Mouse (Mus musculus): ENCODE data around the gene Nudt3. TPM values are rescaled to one million over a fixed set of nuclear protein-coding genes. Genes with fewer than 3 reads are reported as not detected.

Nudt3 gene
- polyA plus RNA-seq, 1 experiment from 2014 or later, result 238 TPM

DNA sequence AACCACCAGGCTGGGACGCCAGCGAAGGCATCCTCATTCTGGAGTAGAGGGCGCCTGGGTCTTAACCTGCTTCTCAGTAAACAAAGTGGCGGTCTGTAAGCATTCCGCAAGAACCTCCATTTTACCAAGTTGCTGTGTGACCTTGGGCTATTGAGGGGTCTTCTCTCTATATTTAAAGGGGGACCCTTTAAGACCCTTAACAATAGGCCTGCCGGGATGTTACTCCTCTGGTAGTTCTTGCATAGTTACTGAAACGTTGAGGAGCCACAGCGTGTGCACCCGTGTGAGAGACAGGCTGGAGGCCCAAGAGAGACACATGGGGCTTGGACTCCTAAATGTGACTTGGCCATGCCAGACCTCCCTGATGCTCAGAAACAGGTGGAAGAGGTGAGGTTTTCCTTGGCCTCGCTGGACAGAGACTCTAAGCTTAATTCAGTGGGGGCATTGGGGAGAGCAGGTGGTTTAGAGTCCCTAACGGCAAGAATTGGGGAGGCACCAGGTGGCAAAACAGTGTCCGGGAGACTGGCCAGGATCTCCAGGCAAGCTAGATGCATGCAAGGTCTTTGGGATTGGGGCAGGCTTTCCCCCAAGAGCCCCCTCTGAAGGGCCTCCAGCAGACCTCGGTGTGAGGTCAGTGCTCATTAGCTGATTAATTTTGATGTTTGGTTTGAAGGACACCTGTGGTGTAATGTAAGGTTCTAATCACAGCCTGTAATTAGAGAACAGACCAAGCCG, 65.2 kb downstream of the Nudt3 start:
- H3K36me3 ChIP-seq, result peaks cover 3% of the 10 kb centered on the region
- H3K4me1 ChIP-seq (replicated peaks), result peaks cover 52% of the 10 kb centered on the region
- no peak for ATAC-seq (ENCODE audit: low read depth)
- H3K27me3 ChIP-seq, result peaks cover 12% of the 10 kb centered on the region
- H3K4me3 ChIP-seq, result peak overlapping the region; percentile 87
- no peaks in the 10 kb centered on the region for H3K9me3 ChIP-seq
- 4% methylated on average over 14 of the region's 14 CpGs for WGBS
- H3K27ac ChIP-seq (replicated peaks), result 0 out of 2 replicates have a peak overlapping the region, but pooled peaks have one; percentile 96
- peak overlapping the region; percentile 95 for H3K9ac ChIP-seq
- H3K4me2 ChIP-seq, result peak overlapping the region; percentile 84

GRCm38 (mm10) chr17:27557181-27557926, 65.9 kb downstream of the Nudt3 start:
- Histone ChIP-seq H3K27me3 (peaks cover 12% of the 10 kb centered on the region), H3K9ac (peak overlapping the region; percentile 95), H3K4me3 (peak overlapping the region; percentile 87), H3K27ac (replicated peaks) (peak overlapping the region; percentile 96), H3K4me1 (replicated peaks) (peaks cover 52% of the 10 kb centered on the region), H3K4me2 (peak overlapping the region; percentile 84), H3K9me3 (no peaks in the 10 kb centered on the region), H3K36me3 (peaks cover 3% of the 10 kb centered on the region)
- ATAC-seq (ENCODE audit: low read depth), result peak; percentile 48
- WGBS, result under 1% methylated on average over 56 of the region's 75 CpGs

DNA sequence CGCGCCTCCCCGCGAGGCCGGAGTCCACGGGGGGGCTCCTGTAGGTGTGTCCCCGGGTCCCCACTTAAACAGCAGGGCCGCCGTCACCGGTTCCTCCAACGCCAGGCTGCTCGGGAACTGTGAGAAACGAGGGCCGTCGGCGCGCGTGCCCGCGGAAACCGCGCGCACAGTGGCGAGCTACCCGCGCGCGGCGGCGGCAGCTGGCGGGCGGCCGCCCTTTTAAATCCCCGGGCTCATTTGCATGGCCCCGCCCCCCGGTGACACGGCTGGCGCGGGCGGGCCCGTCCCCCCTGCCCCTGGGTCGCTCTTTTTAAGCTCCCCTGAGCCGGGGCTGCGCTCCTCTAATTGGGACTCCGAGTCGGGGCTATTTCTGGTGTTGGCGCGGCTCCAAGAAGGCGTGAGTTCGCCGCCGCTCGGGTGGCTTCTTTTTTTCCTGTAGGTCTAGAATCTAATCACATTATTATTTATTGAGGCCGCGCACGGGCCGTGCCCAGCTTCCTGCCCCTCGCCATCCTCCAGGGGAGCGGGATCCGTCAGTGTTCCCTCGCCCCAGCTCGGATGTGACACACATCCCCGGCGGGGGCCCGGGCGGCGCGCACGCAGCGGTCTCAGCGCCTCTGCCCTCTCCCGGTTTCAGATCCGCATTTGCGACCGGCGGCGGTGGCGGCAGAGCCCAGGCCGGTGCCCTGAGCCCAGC, 66.8 kb downstream of the Nudt3 start, which contains the start of gene Hmga1:
TSS of gene Hmga1 (plus strand) at position 183 of the 697 bp plus-strand sequence.
- H3K36me3 ChIP-seq, result peaks cover 3% of the 10 kb centered on the region
- under 1% methylated on average over 79 of the region's 79 CpGs for WGBS
- peaks cover 12% of the 10 kb centered on the region for H3K27me3 ChIP-seq

GRCm38 (mm10) chr17:27555512-27556172, 67.7 kb downstream of the Nudt3 start:
- no peaks in the 10 kb centered on the region; the same call in 1 of the 2 replicates for H3K36me3 ChIP-seq
- H3K27me3 ChIP-seq, result peaks cover 12% of the 10 kb centered on the region
- peaks cover 44% of the 10 kb centered on the region for H3K4me1 ChIP-seq (replicated peaks)
- H3K9me3 ChIP-seq, result no peaks in the 10 kb centered on the region
- H3K9ac ChIP-seq, result peak overlapping the region; percentile 95
- 0 out of 2 replicates have a peak, but pooled peaks have one; percentile 4 for ATAC-seq (ENCODE audit: low read depth)
- peak overlapping the region; percentile 96 for H3K27ac ChIP-seq (replicated peaks)
- peak overlapping the region; percentile 84 for H3K4me2 ChIP-seq
- peak overlapping the region; percentile 87 for H3K4me3 ChIP-seq
- WGBS, result under 1% methylated on average over 42 of the region's 55 CpGs

More for the DNA sequence above, 66.8 kb downstream of the Nudt3 start, which contains the start of gene Hmga1:
- Histone ChIP-seq H3K4me2 (peak within 1 kb of the TSS; percentile 84), H3K27ac (replicated peaks) (peak within 1 kb of the TSS; percentile 96), H3K9me3 (no peaks in the 10 kb centered on the region), H3K9ac (peak within 1 kb of the TSS; percentile 95), H3K4me3 (peak within 1 kb of the TSS; percentile 87), H3K4me1 (replicated peaks) (peaks cover 44% of the 10 kb centered on the region)
- ATAC-seq (ENCODE audit: low read depth), result peak; percentile 79

GRCm38 (mm10) chr17:27555075-27555511, 68.2 kb downstream of the Nudt3 start:
- Histone ChIP-seq H3K4me1 (replicated peaks) (peaks cover 42% of the 10 kb centered on the region), H3K9me3 (no peaks in the 10 kb centered on the region), H3K9ac (peak overlapping the region; percentile 95), H3K27me3 (peaks cover 12% of the 10 kb centered on the region), H3K4me2 (peak overlapping the region; percentile 84), H3K27ac (replicated peaks) (peak overlapping the region; percentile 96), H3K4me3 (peak overlapping the region; percentile 87), H3K36me3 (no peaks in the 10 kb centered on the region)
- 2% methylated on average over 36 of the region's 39 CpGs for WGBS
- no peak for ATAC-seq (ENCODE audit: low read depth)

GRCm38 (mm10) chr17:27554062-27554960, 69.0 kb downstream of the Nudt3 start:
- no peaks in the 10 kb centered on the region for H3K9me3 ChIP-seq
- H3K36me3 ChIP-seq, result no peaks in the 10 kb centered on the region
- peaks cover 41% of the 10 kb centered on the region for H3K4me1 ChIP-seq (replicated peaks)
- WGBS, result 44% methylated on average over 20 of the region's 20 CpGs
- peaks cover 12% of the 10 kb centered on the region for H3K27me3 ChIP-seq
- peak overlapping the region; percentile 87; the same call in 1 of the 2 replicates for H3K4me3 ChIP-seq
- H3K9ac ChIP-seq, result peak overlapping the region; percentile 95
- no peak for ATAC-seq (ENCODE audit: low read depth)
- H3K27ac ChIP-seq (replicated peaks), result peak overlapping the region; percentile 96
- H3K4me2 ChIP-seq, result peak overlapping the region; percentile 84

- no peak overlapping the region for H3K4me2 ChIP-seq
- no peak for ATAC-seq (ENCODE audit: low read depth)
- no peaks in the 10 kb centered on the region for H3K36me3 ChIP-seq
- WGBS, result 75% methylated on average over 23 of the region's 23 CpGs
- peaks cover 12% of the 10 kb centered on the region for H3K27me3 ChIP-seq
- no peaks in the 10 kb centered on the region for H3K9me3 ChIP-seq
- H3K4me1 ChIP-seq (replicated peaks), result peaks cover 31% of the 10 kb centered on the region
- no peak overlapping the region for H3K4me3 ChIP-seq
- H3K27ac ChIP-seq (replicated peaks), result no peak overlapping the region
- no peak overlapping the region for H3K9ac ChIP-seq
Measured at GRCm38 (mm10) chr17:27552215-27553201, 70.8 kb downstream of the Nudt3 start.

- WGBS, result 61% methylated on average over 10 of the region's 10 CpGs
- no peaks in the 10 kb centered on the region for H3K9me3 ChIP-seq
- peaks cover 28% of the 10 kb centered on the region for H3K4me1 ChIP-seq (replicated peaks)
- no peak overlapping the region for H3K4me3 ChIP-seq
- peaks cover 12% of the 10 kb centered on the region for H3K27me3 ChIP-seq
- no peaks in the 10 kb centered on the region for H3K36me3 ChIP-seq
- H3K27ac ChIP-seq (replicated peaks), result no peak overlapping the region
- ATAC-seq (ENCODE audit: low read depth), result no peak
- no peak overlapping the region for H3K9ac ChIP-seq
- no peak overlapping the region for H3K4me2 ChIP-seq
Measured at GRCm38 (mm10) chr17:27551393-27551940, 71.8 kb downstream of the Nudt3 start.

DNA sequence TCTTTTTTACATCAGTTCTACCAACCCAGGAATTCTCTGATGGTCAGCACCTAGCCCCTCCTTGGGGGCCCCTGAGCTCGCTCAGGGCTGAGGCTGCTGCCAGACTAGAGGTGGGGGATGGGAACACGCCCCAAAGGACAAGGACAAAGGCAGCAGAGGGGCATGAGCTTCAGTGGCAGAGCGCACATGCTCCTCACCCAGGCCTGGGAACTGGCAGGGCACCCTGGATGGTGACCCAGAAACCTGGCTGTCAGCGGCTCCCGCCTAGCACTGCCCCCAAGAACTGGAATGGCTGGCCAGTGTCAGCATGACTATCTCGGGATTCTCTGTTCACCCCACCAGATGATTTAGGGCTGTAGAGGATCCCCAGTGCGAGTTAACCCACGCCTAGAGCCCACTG, 74.1 kb downstream of the Nudt3 start:
- no peak overlapping the region for H3K27ac ChIP-seq (replicated peaks)
- 40% methylated on average over 8 of the region's 8 CpGs for WGBS
- no peaks in the 10 kb centered on the region for H3K27me3 ChIP-seq
- ATAC-seq (ENCODE audit: low read depth), result no peak
- no peak overlapping the region for H3K4me3 ChIP-seq
- peak overlapping the region; percentile 2; the same call in 1 of the 2 replicates for H3K9ac ChIP-seq
- H3K4me2 ChIP-seq, result no peak overlapping the region
- H3K36me3 ChIP-seq, result no peaks in the 10 kb centered on the region
- no peaks in the 10 kb centered on the region for H3K9me3 ChIP-seq
- H3K4me1 ChIP-seq (replicated peaks), result peaks cover 13% of the 10 kb centered on the region

All from neural tube, embryonic 13.5 days (tissue).